Mouse (Mus musculus): Measurements from ENCODE around the gene 4931422A03Rik.
A peak's percentile ranks its signal among the peaks of the same experiment; 100 is the strongest.
"Not testable (repeated sequence)": the region's sequence is repeated elsewhere in the genome, so short reads cannot be mapped to it uniquely, and the experiment has no call there.

4931422A03Rik gene

GRCm38 (mm10) chr2:104027458-104028138, 563 bp downstream of the 4931422A03Rik start, which contains the start of gene Fbxo3:
Gene Fbxo3 (plus strand): TSS chr2:104027721.
- peak; percentile 80 for DNase-seq (ENCODE audit: low read depth, low spot score)

GRCm38 (mm10) chr2:104024656-104025055, 3.5 kb downstream of the 4931422A03Rik start:
- DNase-seq (ENCODE audit: low read depth, low spot score) = no peak

GRCm38 (mm10) chr2:104023096-104023495, 5.1 kb downstream of the 4931422A03Rik start:
- no peak for DNase-seq (ENCODE audit: low read depth, low spot score)

- DNase-seq (ENCODE audit: low read depth, low spot score) = not testable (repeated sequence)
Measured at GRCm38 (mm10) chr2:104008853-104009252, 19.3 kb downstream of the 4931422A03Rik start.

- DNase-seq (ENCODE audit: low read depth, low spot score) = no peak
Measured at GRCm38 (mm10) chr2:104007793-104008519, 20.2 kb downstream of the 4931422A03Rik start.

- DNase-seq (ENCODE audit: low read depth, low spot score) = peak; percentile 7
Measured at GRCm38 (mm10) chr2:104002711-104003413, 25.3 kb downstream of the 4931422A03Rik start.

- peak; percentile 7 for DNase-seq (ENCODE audit: low read depth, low spot score)
Measured at GRCm38 (mm10) chr2:104001861-104002260, 26.3 kb downstream of the 4931422A03Rik start.

- DNase-seq (ENCODE audit: low read depth, low spot score) = peak; percentile 59
Measured at GRCm38 (mm10) chr2:104001076-104001475, 27.1 kb downstream of the 4931422A03Rik start.

GRCm38 (mm10) chr2:103992618-103993332, 35.4 kb downstream of the 4931422A03Rik start:
- no peak for DNase-seq (ENCODE audit: low read depth, low spot score)

GRCm38 (mm10) chr2:103992162-103992561, 36.0 kb downstream of the 4931422A03Rik start:
- DNase-seq (ENCODE audit: low read depth, low spot score) = no peak

- DNase-seq (ENCODE audit: low read depth, low spot score) = no peak
Measured at GRCm38 (mm10) chr2:103991303-103991702, 36.9 kb downstream of the 4931422A03Rik start.

- no peak for DNase-seq (ENCODE audit: low read depth, low spot score)
Measured at GRCm38 (mm10) chr2:103989724-103990123, 38.4 kb downstream of the 4931422A03Rik start.

- DNase-seq (ENCODE audit: low read depth, low spot score) = not testable (repeated sequence)
Measured at GRCm38 (mm10) chr2:103987595-103987994, 40.6 kb downstream of the 4931422A03Rik start.

- DNase-seq (ENCODE audit: low read depth, low spot score) = no peak
Measured at GRCm38 (mm10) chr2:103983146-103983545, 45.0 kb downstream of the 4931422A03Rik start.

GRCm38 (mm10) chr2:103982250-103982649, 45.9 kb downstream of the 4931422A03Rik start:
- peak; percentile 79 for DNase-seq (ENCODE audit: low read depth, low spot score)

- no peak for DNase-seq (ENCODE audit: low read depth, low spot score)
Measured at GRCm38 (mm10) chr2:103977716-103978115, 50.4 kb downstream of the 4931422A03Rik start.

- DNase-seq (ENCODE audit: low read depth, low spot score) = no peak
Measured at GRCm38 (mm10) chr2:103977216-103977615, 50.9 kb downstream of the 4931422A03Rik start.

- no peak for DNase-seq (ENCODE audit: low read depth, low spot score)
Measured at GRCm38 (mm10) chr2:103975904-103976303, 52.3 kb downstream of the 4931422A03Rik start.

- DNase-seq (ENCODE audit: low read depth, low spot score) = no peak
Measured at GRCm38 (mm10) chr2:103971838-103972237, 56.3 kb downstream of the 4931422A03Rik start.

GRCm38 (mm10) chr2:103970791-103971649, 57.1 kb downstream of the 4931422A03Rik start:
- DNase-seq (ENCODE audit: low read depth, low spot score) = no peak

All from 3T3-L1 (cell line).